Mouse (Mus musculus) cerebellum, adult 2 months (tissue): Measurements from ENCODE around the gene Bach2.

Experiments used
- CTCF ChIP-seq: fragments of 200-500 bp; IDR thresholded peaks from 2 replicates; pipeline ENCODE4 v1.5.1; 2011; ENCODE audit warnings: low read depth, mild to moderate bottlenecking, control low read depth, low read length, moderate library complexity, borderline replicate concordance; ENCODE audit not compliant: insufficient read depth
- POLR2A ChIP-seq: fragments of 200-500 bp; IDR thresholded peaks from 2 replicates; pipeline ENCODE4 v1.6.1; 2011; ENCODE audit warnings: low read length, control low read depth, borderline replicate concordance; ENCODE audit not compliant: insufficient read depth

DNA sequence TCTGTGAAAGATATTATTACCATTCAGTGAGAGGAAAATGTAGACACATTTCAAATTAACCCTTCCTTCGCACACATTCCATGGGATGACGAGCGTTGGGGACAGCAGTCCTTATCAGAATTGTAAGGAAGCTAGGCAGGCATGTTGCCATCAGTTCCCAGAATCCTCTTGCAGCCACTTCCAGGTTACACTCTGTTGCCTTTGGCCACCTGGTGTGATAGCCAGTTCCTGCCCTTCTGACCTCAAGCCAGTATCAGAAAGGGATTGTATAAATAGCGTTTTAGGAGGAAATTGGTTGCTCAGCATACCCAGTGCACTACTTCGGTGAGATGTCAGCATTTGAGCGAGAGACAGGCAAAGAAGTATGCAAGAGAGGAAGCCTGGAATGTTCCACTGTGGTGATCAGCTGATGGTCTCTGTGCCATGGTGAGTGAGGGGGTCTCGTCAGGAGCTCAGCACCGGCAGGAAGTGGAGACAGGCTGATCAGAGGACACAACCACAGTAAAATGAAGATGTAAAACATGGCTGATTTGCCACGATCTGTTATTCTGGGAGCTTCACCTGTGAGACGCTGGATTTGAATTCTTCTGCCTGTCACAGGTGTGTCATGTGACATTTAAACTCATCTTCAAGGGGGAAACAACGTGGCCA is 9.0 kb downstream of the Bach2 start:
- no peak for TF ChIP-seq CTCF
- TF ChIP-seq POLR2A = no peak
